Mouse (Mus musculus): Measurements from ENCODE around the gene Jmjd6. TPM values are rescaled to one million over a fixed set of nuclear protein-coding genes. Genes with fewer than 3 reads are reported as not detected.

The Jmjd6 gene
- polyA plus RNA-seq, 1 experiment, result 44.1 TPM

- no peak for TF ChIP-seq POLR2A (IDR thresholded peaks at IDR 0.05; ENCODE audit: borderline replicate concordance, extremely low read depth, insufficient read depth, insufficient read length, poor library complexity, severe bottlenecking)
- no peak for TF ChIP-seq CTCF (IDR thresholded peaks at IDR 0.05; ENCODE audit: borderline replicate concordance, extremely low read depth, insufficient read depth, insufficient read length)
- no peak for DNase-seq (ENCODE audit: low read depth)
Measured at GRCm38 (mm10) chr11:116869223-116869622, 26.0 kb upstream of the Jmjd6 start.

- DNase-seq (ENCODE audit: low read depth), result no peak
- TF ChIP-seq POLR2A (IDR thresholded peaks at IDR 0.05; ENCODE audit: borderline replicate concordance, extremely low read depth, insufficient read depth, insufficient read length, poor library complexity, severe bottlenecking), result no peak
- TF ChIP-seq CTCF (IDR thresholded peaks at IDR 0.05; ENCODE audit: borderline replicate concordance, extremely low read depth, insufficient read depth, insufficient read length), result no peak
Measured at GRCm38 (mm10) chr11:116868129-116868528, 24.9 kb upstream of the Jmjd6 start.

- TF ChIP-seq CTCF (IDR thresholded peaks at IDR 0.05; ENCODE audit: borderline replicate concordance, extremely low read depth, insufficient read depth, insufficient read length) (no peak), POLR2A (IDR thresholded peaks at IDR 0.05; ENCODE audit: borderline replicate concordance, extremely low read depth, insufficient read depth, insufficient read length, poor library complexity, severe bottlenecking) (no peak)
- DNase-seq (ENCODE audit: low read depth), result no peak
Measured at GRCm38 (mm10) chr11:116865945-116866585, 22.8 kb upstream of the Jmjd6 start.

GRCm38 (mm10) chr11:116864444-116864843 lies 21.2 kb upstream of the Jmjd6 start:
- DNase-seq (ENCODE audit: low read depth), result no peak
- TF ChIP-seq POLR2A (IDR thresholded peaks at IDR 0.05; ENCODE audit: borderline replicate concordance, extremely low read depth, insufficient read depth, insufficient read length, poor library complexity, severe bottlenecking) (no peak), CTCF (IDR thresholded peaks at IDR 0.05; ENCODE audit: borderline replicate concordance, extremely low read depth, insufficient read depth, insufficient read length) (no peak)

GRCm38 (mm10) chr11:116857183-116857850 lies 14.1 kb upstream of the Jmjd6 start:
- TF ChIP-seq POLR2A (IDR thresholded peaks at IDR 0.05; ENCODE audit: borderline replicate concordance, extremely low read depth, insufficient read depth, insufficient read length, poor library complexity, severe bottlenecking), result no peak
- TF ChIP-seq CTCF (IDR thresholded peaks at IDR 0.05; ENCODE audit: borderline replicate concordance, extremely low read depth, insufficient read depth, insufficient read length), result no peak
- DNase-seq (ENCODE audit: low read depth), result no peak

GRCm38 (mm10) chr11:116854279-116854678 lies 11.0 kb upstream of the Jmjd6 start:
- TF ChIP-seq CTCF (IDR thresholded peaks at IDR 0.05; ENCODE audit: borderline replicate concordance, extremely low read depth, insufficient read depth, insufficient read length), result no peak
- no peak for TF ChIP-seq POLR2A (IDR thresholded peaks at IDR 0.05; ENCODE audit: borderline replicate concordance, extremely low read depth, insufficient read depth, insufficient read length, poor library complexity, severe bottlenecking)
- DNase-seq (ENCODE audit: low read depth), result no peak

GRCm38 (mm10) chr11:116853512-116853928 lies 10.3 kb upstream of the Jmjd6 start:
- peak; percentile 97 for DNase-seq (ENCODE audit: low read depth)
- TF ChIP-seq POLR2A (IDR thresholded peaks at IDR 0.05; ENCODE audit: borderline replicate concordance, extremely low read depth, insufficient read depth, insufficient read length, poor library complexity, severe bottlenecking) (peak; percentile 62; the same call in 1 of the 2 replicates), CTCF (IDR thresholded peaks at IDR 0.05; ENCODE audit: borderline replicate concordance, extremely low read depth, insufficient read depth, insufficient read length) (no peak)

GRCm38 (mm10) chr11:116852891-116853511 lies 9.8 kb upstream of the Jmjd6 start, which contains the start of gene Srsf2:
Gene Srsf2, minus strand, starts transcription at chr11:116853094.
- DNase-seq (ENCODE audit: low read depth), result peak; percentile 98
- no peak for TF ChIP-seq CTCF (IDR thresholded peaks at IDR 0.05; ENCODE audit: borderline replicate concordance, extremely low read depth, insufficient read depth, insufficient read length)
- peak; percentile 98 for TF ChIP-seq POLR2A (IDR thresholded peaks at IDR 0.05; ENCODE audit: borderline replicate concordance, extremely low read depth, insufficient read depth, insufficient read length, poor library complexity, severe bottlenecking)

GRCm38 (mm10) chr11:116852291-116852890 lies 9.1 kb upstream of the Jmjd6 start, which contains the start of gene Mfsd11:
Gene Mfsd11, plus strand, starts transcription at chr11:116852440.
- DNase-seq (ENCODE audit: low read depth), result peak; percentile 84
- no peak for TF ChIP-seq CTCF (IDR thresholded peaks at IDR 0.05; ENCODE audit: borderline replicate concordance, extremely low read depth, insufficient read depth, insufficient read length)
- TF ChIP-seq POLR2A (IDR thresholded peaks at IDR 0.05; ENCODE audit: borderline replicate concordance, extremely low read depth, insufficient read depth, insufficient read length, poor library complexity, severe bottlenecking), result peak; percentile 35; the same call in 1 of the 2 replicates

- TF ChIP-seq CTCF (IDR thresholded peaks at IDR 0.05; ENCODE audit: borderline replicate concordance, extremely low read depth, insufficient read depth, insufficient read length), result no peak
- TF ChIP-seq POLR2A (IDR thresholded peaks at IDR 0.05; ENCODE audit: borderline replicate concordance, extremely low read depth, insufficient read depth, insufficient read length, poor library complexity, severe bottlenecking), result no peak
- DNase-seq (ENCODE audit: low read depth), result no peak
Measured at GRCm38 (mm10) chr11:116851576-116852290, 8.5 kb upstream of the Jmjd6 start.
